Mouse (Mus musculus): Measurements from ENCODE around the gene Smc4.

The Smc4 gene

GRCm38 (mm10) chr3:69004437-69005337 is at the start of gene Smc4, which contains the start of gene Ift80:
Smc4 (plus strand) TSS chr3:69004738.
Ift80 (minus strand) TSS chr3:69004570.
- peak; percentile 97 for DNase-seq

- no peak for DNase-seq
Observed at GRCm38 (mm10) chr3:68956454-68956853, 48.1 kb upstream of the Smc4 start.

- no peak for DNase-seq
Observed at GRCm38 (mm10) chr3:68957413-68957812, 47.1 kb upstream of the Smc4 start.

GRCm38 (mm10) chr3:68964682-68965081 is 39.9 kb upstream of the Smc4 start:
- no peak for DNase-seq

- DNase-seq: no peak
Observed at GRCm38 (mm10) chr3:68966527-68967285, 37.8 kb upstream of the Smc4 start.

- DNase-seq: no peak
Observed at GRCm38 (mm10) chr3:68967404-68967803, 37.1 kb upstream of the Smc4 start.

GRCm38 (mm10) chr3:68969091-68969590 is 35.4 kb upstream of the Smc4 start:
- DNase-seq: no peak

GRCm38 (mm10) chr3:68973574-68973973 is 31.0 kb upstream of the Smc4 start:
- DNase-seq: no peak

GRCm38 (mm10) chr3:68974639-68975532 is 29.7 kb upstream of the Smc4 start:
- DNase-seq: no peak

- no peak for DNase-seq
Observed at GRCm38 (mm10) chr3:68975533-68976490, 28.7 kb upstream of the Smc4 start.

- no peak for DNase-seq
Observed at GRCm38 (mm10) chr3:68977696-68978095, 26.8 kb upstream of the Smc4 start.

GRCm38 (mm10) chr3:68979187-68979586 is 25.4 kb upstream of the Smc4 start:
- DNase-seq: no peak

- no peak for DNase-seq
Observed at GRCm38 (mm10) chr3:68980898-68981297, 23.6 kb upstream of the Smc4 start.

GRCm38 (mm10) chr3:68986550-68986949 is 18.0 kb upstream of the Smc4 start:
- DNase-seq: no peak

GRCm38 (mm10) chr3:69002781-69003180 is 1.8 kb upstream of the Smc4 start:
- no peak for DNase-seq

- no peak for DNase-seq
Observed at GRCm38 (mm10) chr3:69004055-69004436, 492 bp upstream of the Smc4 start.

GRCm38 (mm10) chr3:69005338-69006245 is 1.1 kb downstream of the Smc4 start:
- DNase-seq: peak; percentile 59

GRCm38 (mm10) chr3:69006246-69006760 is 1.8 kb downstream of the Smc4 start:
- no peak for DNase-seq

GRCm38 (mm10) chr3:69008873-69009272 is 4.3 kb downstream of the Smc4 start:
- no peak for DNase-seq

- no peak for DNase-seq
Observed at GRCm38 (mm10) chr3:69017181-69017580, 12.6 kb downstream of the Smc4 start.
